Mouse (Mus musculus) liver, embryonic 15.5 days (tissue): ENCODE results near the gene Yjefn3. TPM values are rescaled to one million over a fixed set of nuclear protein-coding genes. Genes with fewer than 3 reads are reported as not detected.

Experiments used
- ATAC-seq: fragments of 200-750 bp; cut with Nextera tagmentation; 2 replicates; pipeline ENCODE4 v1.8.0; 2017; ENCODE audit warnings: moderate number of reproducible peaks, mild to moderate bottlenecking, moderate library complexity; ENCODE audit not compliant: insufficient read depth
- H3K27ac ChIP-seq: fragments of 300-500 bp; sonication (generic); replicated peaks from 2 replicates; pipeline ENCODE4 v1.5.1; 2015; ENCODE audit warnings: mild to moderate bottlenecking, inconsistent platforms
- H3K27me3 ChIP-seq: fragments of 300-500 bp; sonication (generic); 2 replicates; pipeline ENCODE4 v1.6.1; 2015; ENCODE audit warnings: mild to moderate bottlenecking, inconsistent platforms
- H3K36me3 ChIP-seq: fragments of 300-500 bp; sonication (generic); replicated peaks from 2 replicates; pipeline ENCODE4 v1.6.1; 2015; ENCODE audit warnings: moderate library complexity, mild to moderate bottlenecking, inconsistent platforms
- H3K4me1 ChIP-seq: fragments of 300-500 bp; sonication (generic); replicated peaks from 2 replicates; pipeline ENCODE4 v1.6.1; 2015; ENCODE audit warnings: inconsistent platforms
- H3K4me2 ChIP-seq: fragments of 300-500 bp; sonication (generic); 2 replicates; pipeline ENCODE4 v1.6.1; 2015; ENCODE audit warnings: moderate library complexity, mild to moderate bottlenecking, inconsistent platforms
- H3K4me3 ChIP-seq: fragments of 300-500 bp; sonication (generic); replicated peaks from 2 replicates; pipeline ENCODE4 v1.5.1; 2015; ENCODE audit warnings: mild to moderate bottlenecking, inconsistent platforms
- H3K9ac ChIP-seq: fragments of 300-500 bp; sonication (generic); 2 replicates; pipeline ENCODE4 v1.6.1; 2015; ENCODE audit warnings: moderate library complexity, mild to moderate bottlenecking, inconsistent platforms
- H3K9me3 ChIP-seq: fragments of 300-500 bp; sonication (generic); replicated peaks from 2 replicates; pipeline ENCODE4 v1.6.1; 2016; ENCODE audit warnings: inconsistent platforms
- WGBS: fragments of 180-500 bp; shearing (Covaris S2); methylation state at CpG from one replicate; pipeline ENCODE4 v1.1.7; 2015; ENCODE audit warnings: mixed read lengths; ENCODE audit not compliant: insufficient replicate concordance; 5-methylcytosine and 5-hydroxymethylcytosine counted together
- polyA plus RNA-seq: library from polyadenylated mRNA; unstranded; fragments of >200 nt; fragmentation: Nextera tagmentation; extraction: Ambion mirVana; gene quantifications from 2 replicates; pipeline ENCODE4 v1.2.1, GENCODE M21; 2015

Gene Yjefn3
- polyA plus RNA-seq, 1 experiment from 2014 or later: 0.54 TPM

GRCm38 (mm10) chr8:69863387-69864020 lies 39.0 kb downstream of the Yjefn3 start:
- Histone ChIP-seq H3K9ac (no peak overlapping the region), H3K9me3 (no peaks in the 10 kb centered on the region), H3K27me3 (no peaks in the 10 kb centered on the region), H3K4me1 (peaks cover 16% of the 10 kb centered on the region), H3K36me3 (no peaks in the 10 kb centered on the region), H3K27ac (no peak overlapping the region), H3K4me3 (no peak overlapping the region), H3K4me2 (no peak overlapping the region)
- WGBS: 38% methylated on average over 5 of the region's 5 CpGs
- peak; percentile 44 for ATAC-seq

- Histone ChIP-seq H3K4me3 (no peak overlapping the region), H3K9ac (no peak overlapping the region), H3K4me1 (peaks cover 16% of the 10 kb centered on the region), H3K4me2 (no peak overlapping the region), H3K27ac (no peak overlapping the region), H3K9me3 (no peaks in the 10 kb centered on the region), H3K36me3 (no peaks in the 10 kb centered on the region), H3K27me3 (no peaks in the 10 kb centered on the region)
- 32% methylated on average over 2 of the region's 2 CpGs for WGBS
- no peak for ATAC-seq
These were observed 41.3 kb downstream of the Yjefn3 start for GRCm38 (mm10) chr8:69861251-69861650.

- H3K4me1 ChIP-seq: peaks cover 16% of the 10 kb centered on the region
- no peaks in the 10 kb centered on the region for H3K36me3 ChIP-seq
- H3K9me3 ChIP-seq: no peaks in the 10 kb centered on the region
- H3K4me2 ChIP-seq: no peak overlapping the region
- no peak overlapping the region for H3K9ac ChIP-seq
- no peak overlapping the region for H3K27ac ChIP-seq
- H3K4me3 ChIP-seq: no peak overlapping the region
- no peak for ATAC-seq
- 61% methylated on average over 4 of the region's 4 CpGs for WGBS
- no peaks in the 10 kb centered on the region for H3K27me3 ChIP-seq
These were observed 41.7 kb downstream of the Yjefn3 start for GRCm38 (mm10) chr8:69860807-69861206.

DNA sequence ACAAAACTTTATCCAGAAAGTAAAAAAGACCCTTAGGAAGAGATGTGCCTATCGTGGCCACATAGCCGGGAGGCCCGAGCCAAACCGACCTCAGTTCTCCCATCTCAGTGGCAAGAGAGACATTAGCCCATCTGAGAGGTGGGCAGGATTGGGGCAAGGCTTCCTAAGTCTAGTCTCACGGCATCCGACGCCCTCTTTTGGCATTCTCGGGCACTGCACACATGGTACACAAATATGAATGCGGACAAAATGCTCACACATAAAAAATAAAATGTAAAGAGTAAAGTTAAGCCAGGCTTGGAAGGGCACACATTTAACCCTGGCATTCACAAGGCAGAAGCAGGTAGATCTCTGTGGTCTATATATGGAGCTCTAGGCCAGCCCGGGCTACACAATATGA lies 48.6 kb downstream of the Yjefn3 start:
- Histone ChIP-seq H3K9me3 (no peaks in the 10 kb centered on the region), H3K4me2 (no peak overlapping the region), H3K27me3 (no peaks in the 10 kb centered on the region), H3K4me3 (no peak overlapping the region), H3K36me3 (no peaks in the 10 kb centered on the region), H3K9ac (no peak overlapping the region), H3K27ac (no peak overlapping the region), H3K4me1 (peaks cover 16% of the 10 kb centered on the region)
- WGBS: 76% methylated on average over 10 of the region's 10 CpGs
- ATAC-seq: no peak

GRCm38 (mm10) chr8:69850926-69851506 lies 51.5 kb downstream of the Yjefn3 start:
- WGBS: 63% methylated on average over 7 of the region's 7 CpGs
- Histone ChIP-seq H3K9me3 (no peaks in the 10 kb centered on the region), H3K27me3 (no peaks in the 10 kb centered on the region), H3K4me3 (no peak overlapping the region), H3K36me3 (no peaks in the 10 kb centered on the region), H3K9ac (no peak overlapping the region), H3K4me2 (peak overlapping the region; percentile 44), H3K4me1 (peaks cover 16% of the 10 kb centered on the region), H3K27ac (peak overlapping the region; percentile 72)
- peak; percentile 85 for ATAC-seq

GRCm38 (mm10) chr8:69849899-69850298 lies 52.6 kb downstream of the Yjefn3 start:
- H3K4me1 ChIP-seq: peaks cover 16% of the 10 kb centered on the region
- H3K9me3 ChIP-seq: no peaks in the 10 kb centered on the region
- no peaks in the 10 kb centered on the region for H3K36me3 ChIP-seq
- no peaks in the 10 kb centered on the region for H3K27me3 ChIP-seq
- no peak overlapping the region for H3K4me2 ChIP-seq
- H3K4me3 ChIP-seq: no peak overlapping the region
- ATAC-seq: no peak
- H3K9ac ChIP-seq: no peak overlapping the region
- H3K27ac ChIP-seq: no peak overlapping the region
- 25% methylated on average over 3 of the region's 3 CpGs for WGBS

DNA sequence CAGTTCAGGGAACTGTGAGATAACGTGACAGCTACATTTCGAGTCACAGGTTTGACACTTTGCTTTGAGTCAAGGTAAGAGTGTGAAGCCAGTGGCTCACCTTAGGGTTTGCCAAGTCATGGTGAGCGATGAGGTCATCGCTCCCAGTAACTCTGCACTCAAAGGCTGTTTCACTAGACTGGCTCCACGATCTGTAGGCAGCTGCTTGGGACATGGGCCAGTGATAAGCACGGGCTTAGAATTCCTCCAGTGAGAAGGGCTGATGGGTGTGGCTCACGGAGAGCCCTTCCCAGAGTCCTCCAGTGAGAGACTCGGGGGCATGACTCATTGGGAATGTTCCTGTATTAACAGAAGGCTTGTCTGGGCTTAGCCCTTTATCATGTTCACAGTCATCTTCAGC lies 53.6 kb downstream of the Yjefn3 start:
- H3K4me1 ChIP-seq: peaks cover 16% of the 10 kb centered on the region
- H3K9ac ChIP-seq: no peak overlapping the region
- H3K9me3 ChIP-seq: no peaks in the 10 kb centered on the region
- no peak for ATAC-seq
- no peak overlapping the region for H3K27ac ChIP-seq
- WGBS: 62% methylated on average over 8 of the region's 8 CpGs
- H3K4me3 ChIP-seq: no peak overlapping the region
- no peak overlapping the region for H3K4me2 ChIP-seq
- no peaks in the 10 kb centered on the region for H3K27me3 ChIP-seq
- H3K36me3 ChIP-seq: no peaks in the 10 kb centered on the region

- no peak overlapping the region for H3K9ac ChIP-seq
- H3K27me3 ChIP-seq: no peaks in the 10 kb centered on the region
- H3K36me3 ChIP-seq: no peaks in the 10 kb centered on the region
- ATAC-seq: no peak
- no peak overlapping the region for H3K4me3 ChIP-seq
- peaks cover 16% of the 10 kb centered on the region for H3K4me1 ChIP-seq
- no peak overlapping the region for H3K4me2 ChIP-seq
- no peaks in the 10 kb centered on the region for H3K9me3 ChIP-seq
- no peak overlapping the region for H3K27ac ChIP-seq
- 48% methylated on average over 3 of the region's 3 CpGs for WGBS
These were observed 55.1 kb downstream of the Yjefn3 start for GRCm38 (mm10) chr8:69847167-69848065.

Other genes starting within 250 kb of the Yjefn3 start
- 0.44 and 0.54 TPM in 2 replicates for gene Zfp964, start 248.2 kb downstream of the Yjefn3 start, polyA plus RNA-seq
- 10.7 and 11.3 TPM in 2 replicates for gene Zfp869, start 192.0 kb downstream of the Yjefn3 start, polyA plus RNA-seq
- 2.0 and 2.2 TPM in 2 replicates for gene Zfp963, start 152.7 kb downstream of the Yjefn3 start, polyA plus RNA-seq
- 0.62 TPM in 1 of 2 replicates, not detected in the other for gene Gm20422, start 127.8 kb downstream of the Yjefn3 start, polyA plus RNA-seq
- gene Atp13a1, start 111.5 kb downstream of the Yjefn3 start, polyA plus RNA-seq: 19.6 and 23.0 TPM in 2 replicates
- 7.4 and 8.5 TPM in 2 replicates for gene Zfp866, start 111.5 kb downstream of the Yjefn3 start, polyA plus RNA-seq
- gene Gmip, start 94.0 kb downstream of the Yjefn3 start, polyA plus RNA-seq: 5.7 and 7.5 TPM in 2 replicates
- gene Lpar2, start 80.3 kb downstream of the Yjefn3 start, polyA plus RNA-seq: 0.06 TPM in 2 replicates
- 2.0 and 2.4 TPM in 2 replicates for gene Pbx4, start 70.2 kb downstream of the Yjefn3 start, polyA plus RNA-seq
- gene Cilp2, start 15.0 kb downstream of the Yjefn3 start, polyA plus RNA-seq: 0.03 and 0.06 TPM in 2 replicates
- gene Tssk6, start 528 bp downstream of the Yjefn3 start, polyA plus RNA-seq: 2.1 TPM in 2 replicates
- gene Ndufa13, start 154 bp downstream of the Yjefn3 start, polyA plus RNA-seq: 89.7 and 96.9 TPM in 2 replicates
- 28.0 and 32.2 TPM in 2 replicates for gene Gatad2a, start 93.7 kb upstream of the Yjefn3 start, polyA plus RNA-seq
- gene Mau2, start 140.0 kb upstream of the Yjefn3 start, polyA plus RNA-seq: 23.0 and 25.6 TPM in 2 replicates
- gene Sugp1, start 140.1 kb upstream of the Yjefn3 start, polyA plus RNA-seq: 15.3 and 16.2 TPM in 2 replicates
- gene Tm6sf2, start 170.2 kb upstream of the Yjefn3 start, polyA plus RNA-seq: 1.6 and 2.3 TPM in 2 replicates
- 0.05 and 0.06 TPM in 2 replicates for gene Hapln4, start 180.7 kb upstream of the Yjefn3 start, polyA plus RNA-seq
- gene Ncan, start 218.2 kb upstream of the Yjefn3 start, polyA plus RNA-seq: 0.02 and 0.03 TPM in 2 replicates
- gene Nr2c2ap, start 228.6 kb upstream of the Yjefn3 start, polyA plus RNA-seq: 16.8 and 17.4 TPM in 2 replicates
- 6.5 and 7.3 TPM in 2 replicates for gene Rfxank, start 236.4 kb upstream of the Yjefn3 start, polyA plus RNA-seq
- 22.4 and 25.7 TPM in 2 replicates for gene Borcs8, start 236.8 kb upstream of the Yjefn3 start, polyA plus RNA-seq
- gene Mef2b, start 237.0 kb upstream of the Yjefn3 start, polyA plus RNA-seq: not detected in 2 replicates